Comparison of ENCODE assay signal across 16 mouse cellular contexts in genomic region chr6:116131771-116132170, GRCm38 (mm10).
"Had no signal": no experiment of that assay in that cellular context is flagged by ENCODE, and none has a peak within 500 bp of the region (broad histone marks: within the 10 kb centered on the region; RNA-seq: fewer than 3 reads in every experiment).

No protein-coding gene starts in this region.

- ATAC-seq: midbrain, embryonic 15.5 days had no signal

- H3K4me1 ChIP-seq: liver, embryonic 15.5 days; midbrain, embryonic 15.5 days; neural tube, embryonic 13.5 days; stomach, embryonic 15.5 days had no signal

- H3K27ac ChIP-seq: limb, embryonic 13.5 days; liver, embryonic 15.5 days; midbrain, embryonic 15.5 days; neural tube, embryonic 13.5 days; stomach, embryonic 15.5 days had no signal

- DNase-seq: kidney, adult 8-10 months; kidney, postnatal 36 days; layer of hippocampus, adult 9-11 months; left cerebral cortex, postnatal 4 days; lung, embryonic 14.5 days; lung, postnatal 14 days; retina, postnatal 1 day; right cerebral cortex, postnatal 14 days; thymus, adult 2 months; thymus, postnatal 25 days had no signal

- H3K4me3 ChIP-seq: limb, embryonic 13.5 days; liver, embryonic 15.5 days; megakaryocyte, embryonic 14.5 days; midbrain, embryonic 15.5 days; neural tube, embryonic 13.5 days; stomach, embryonic 15.5 days had no signal
